Mouse (Mus musculus) thymus, postnatal 4 days (tissue): ENCODE data around the gene Rnase2b.
"Not testable (repeated sequence)": the region's sequence is repeated elsewhere in the genome, so short reads cannot be mapped to it uniquely, and the experiment has no call there.

Experiments used
- DNase-seq: peaks from one replicate; pipeline ENCODE4 v3.0.0; 2021

The Rnase2b gene

GRCm38 (mm10) chr14:51161976-51162375 lies at the start of gene Rnase2b:
Gene Rnase2b, plus strand, starts transcription at chr14:51162260.
- not testable (repeated sequence) for DNase-seq

GRCm38 (mm10) chr14:51113476-51113875 lies 48.6 kb upstream of the Rnase2b start:
- no peak for DNase-seq

- no peak for DNase-seq
These were observed 48.0 kb upstream of the Rnase2b start, which contains the start of gene Eddm3b for GRCm38 (mm10) chr14:51113916-51114560. Gene Eddm3b, plus strand, starts transcription at chr14:51114426.

GRCm38 (mm10) chr14:51125684-51126083 lies 36.4 kb upstream of the Rnase2b start:
- DNase-seq: no peak

GRCm38 (mm10) chr14:51127648-51128258 lies 34.3 kb upstream of the Rnase2b start:
- DNase-seq: no peak

- DNase-seq: no peak
These were observed 33.1 kb upstream of the Rnase2b start for GRCm38 (mm10) chr14:51128775-51129623.

GRCm38 (mm10) chr14:51129624-51129975 lies 32.5 kb upstream of the Rnase2b start:
- no peak for DNase-seq

- DNase-seq: no peak
These were observed 31.6 kb upstream of the Rnase2b start for GRCm38 (mm10) chr14:51130315-51130940.

- DNase-seq: no peak
These were observed 30.8 kb upstream of the Rnase2b start for GRCm38 (mm10) chr14:51131086-51131815.

GRCm38 (mm10) chr14:51132372-51132771 lies 29.7 kb upstream of the Rnase2b start:
- DNase-seq: no peak

GRCm38 (mm10) chr14:51140342-51140741 lies 21.7 kb upstream of the Rnase2b start:
- DNase-seq: no peak

GRCm38 (mm10) chr14:51142119-51142518 lies 19.9 kb upstream of the Rnase2b start:
- no peak for DNase-seq

GRCm38 (mm10) chr14:51142568-51142967 lies 19.5 kb upstream of the Rnase2b start:
- no peak for DNase-seq

GRCm38 (mm10) chr14:51143287-51143686 lies 18.8 kb upstream of the Rnase2b start:
- no peak for DNase-seq

- DNase-seq: no peak
These were observed 18.1 kb upstream of the Rnase2b start for GRCm38 (mm10) chr14:51143937-51144336.

GRCm38 (mm10) chr14:51144451-51144850 lies 17.6 kb upstream of the Rnase2b start:
- DNase-seq: no peak

- DNase-seq: no peak
These were observed 16.5 kb upstream of the Rnase2b start for GRCm38 (mm10) chr14:51145521-51145920.

- no peak for DNase-seq
These were observed 15.4 kb upstream of the Rnase2b start, which contains the start of gene Rnase1 for GRCm38 (mm10) chr14:51146685-51147084. Gene Rnase1, minus strand, starts transcription at chr14:51146785.

- no peak for DNase-seq
These were observed 14.1 kb upstream of the Rnase2b start for GRCm38 (mm10) chr14:51148006-51148405.

- DNase-seq: no peak
These were observed 12.9 kb upstream of the Rnase2b start for GRCm38 (mm10) chr14:51149164-51149563.

GRCm38 (mm10) chr14:51150206-51150831 lies 11.7 kb upstream of the Rnase2b start:
- no peak for DNase-seq
